Mouse (Mus musculus): ENCODE measurements around the gene Asap2.
"Not testable (repeated sequence)": the region's sequence is repeated elsewhere in the genome, so short reads cannot be mapped to it uniquely, and the experiment has no call there.

DNA sequence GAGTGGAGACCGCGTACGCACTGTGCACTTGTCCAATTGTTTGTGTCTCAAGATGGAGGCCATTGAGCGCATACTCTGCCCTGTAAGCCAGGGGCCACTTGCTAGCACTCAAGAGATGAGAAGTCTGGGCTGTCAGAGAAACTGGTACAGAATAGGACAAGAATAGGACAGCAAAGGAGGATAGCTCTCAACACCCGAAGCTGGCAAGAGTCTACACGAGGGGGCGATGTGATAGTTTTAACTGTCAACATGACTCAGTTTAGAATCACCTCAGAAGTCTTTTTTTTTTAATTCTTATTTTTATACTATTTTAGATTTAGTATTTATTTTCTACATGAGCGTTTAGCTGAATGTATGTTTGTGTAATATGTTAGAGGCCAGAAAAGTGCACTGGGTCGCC lies 56.5 kb downstream of the Asap2 start:
- TF ChIP-seq CTCF (conservative IDR thresholded peaks at IDR 0.05; ENCODE audit: low read length); NANOG (IDR thresholded peaks at IDR 0.05; ENCODE audit: borderline replicate concordance, low read length); POU5F1 (IDR thresholded peaks at IDR 0.05; ENCODE audit: borderline replicate concordance, low read length): not testable (repeated sequence)

Measured in E14TG2a.4 (cell line).